Mouse (Mus musculus): ENCODE results near the gene Ankrd6. TPM values are rescaled to one million over a fixed set of nuclear protein-coding genes. Genes with fewer than 3 reads are reported as not detected.

The Ankrd6 gene
- polyA plus RNA-seq, 1 experiment: not detected

- Histone ChIP-seq H3K4me3 (ENCODE audit: insufficient read depth, low read depth, low read length) (no peak overlapping the region), H3K4me1 (ENCODE audit: control insufficient read depth, insufficient read depth, low read length) (peaks cover 34% of the 10 kb centered on the region), H3K27ac (ENCODE audit: insufficient read depth, low read depth, low read length) (peak overlapping the region; percentile 79)
- no peak for TF ChIP-seq POLR2A (IDR thresholded peaks at IDR 0.05; ENCODE audit: insufficient read depth, low read depth, low read length)
- TF ChIP-seq CTCF (IDR thresholded peaks at IDR 0.05; ENCODE audit: insufficient read depth, low read depth, low read length): no peak
- 20% methylated on average over 8 of the region's 8 CpGs for WGBS
Measured at GRCm38 (mm10) chr4:32915928-32916327, 34.7 kb downstream of the Ankrd6 start.

GRCm38 (mm10) chr4:32909996-32910395, 40.6 kb downstream of the Ankrd6 start:
- H3K4me3 ChIP-seq (ENCODE audit: insufficient read depth, low read depth, low read length): no peak overlapping the region
- 79% methylated on average over 1 of the region's 1 CpGs for WGBS
- H3K27ac ChIP-seq (ENCODE audit: insufficient read depth, low read depth, low read length): no peak overlapping the region
- no peak for TF ChIP-seq POLR2A (IDR thresholded peaks at IDR 0.05; ENCODE audit: insufficient read depth, low read depth, low read length)
- no peak for TF ChIP-seq CTCF (IDR thresholded peaks at IDR 0.05; ENCODE audit: insufficient read depth, low read depth, low read length)
- peaks cover 18% of the 10 kb centered on the region for H3K4me1 ChIP-seq (ENCODE audit: control insufficient read depth, insufficient read depth, low read length)

GRCm38 (mm10) chr4:32909241-32909979, 41.2 kb downstream of the Ankrd6 start:
- WGBS: 73% methylated on average over 3 of the region's 3 CpGs
- no peak overlapping the region for H3K4me3 ChIP-seq (ENCODE audit: insufficient read depth, low read depth, low read length)
- H3K4me1 ChIP-seq (ENCODE audit: control insufficient read depth, insufficient read depth, low read length): peaks cover 16% of the 10 kb centered on the region
- H3K27ac ChIP-seq (ENCODE audit: insufficient read depth, low read depth, low read length): no peak overlapping the region
- no peak for TF ChIP-seq POLR2A (IDR thresholded peaks at IDR 0.05; ENCODE audit: insufficient read depth, low read depth, low read length)
- no peak for TF ChIP-seq CTCF (IDR thresholded peaks at IDR 0.05; ENCODE audit: insufficient read depth, low read depth, low read length)

GRCm38 (mm10) chr4:32907631-32908030, 43.0 kb downstream of the Ankrd6 start:
- H3K27ac ChIP-seq (ENCODE audit: insufficient read depth, low read depth, low read length): no peak overlapping the region
- WGBS: 71% methylated on average over 3 of the region's 3 CpGs
- TF ChIP-seq CTCF (IDR thresholded peaks at IDR 0.05; ENCODE audit: insufficient read depth, low read depth, low read length) (no peak), POLR2A (IDR thresholded peaks at IDR 0.05; ENCODE audit: insufficient read depth, low read depth, low read length) (no peak)
- peaks cover 8% of the 10 kb centered on the region for H3K4me1 ChIP-seq (ENCODE audit: control insufficient read depth, insufficient read depth, low read length)
- H3K4me3 ChIP-seq (ENCODE audit: insufficient read depth, low read depth, low read length): no peak overlapping the region

GRCm38 (mm10) chr4:32906627-32907026, 44.0 kb downstream of the Ankrd6 start:
- TF ChIP-seq CTCF (IDR thresholded peaks at IDR 0.05; ENCODE audit: insufficient read depth, low read depth, low read length) (no peak), POLR2A (IDR thresholded peaks at IDR 0.05; ENCODE audit: insufficient read depth, low read depth, low read length) (no peak)
- 40% methylated on average over 6 of the region's 6 CpGs for WGBS

GRCm38 (mm10) chr4:32905913-32906312, 44.7 kb downstream of the Ankrd6 start:
- no peak for TF ChIP-seq POLR2A (IDR thresholded peaks at IDR 0.05; ENCODE audit: insufficient read depth, low read depth, low read length)
- no peak for TF ChIP-seq CTCF (IDR thresholded peaks at IDR 0.05; ENCODE audit: insufficient read depth, low read depth, low read length)
- 83% methylated on average over 2 of the region's 2 CpGs for WGBS
- Histone ChIP-seq H3K4me1 (ENCODE audit: control insufficient read depth, insufficient read depth, low read length) (peaks cover 8% of the 10 kb centered on the region), H3K4me3 (ENCODE audit: insufficient read depth, low read depth, low read length) (no peak overlapping the region), H3K27ac (ENCODE audit: insufficient read depth, low read depth, low read length) (no peak overlapping the region)

More at GRCm38 (mm10) chr4:32906627-32907026, 44.0 kb downstream of the Ankrd6 start:
- H3K4me3 ChIP-seq (ENCODE audit: insufficient read depth, low read depth, low read length): no peak overlapping the region
- peaks cover 8% of the 10 kb centered on the region for H3K4me1 ChIP-seq (ENCODE audit: control insufficient read depth, insufficient read depth, low read length)
- H3K27ac ChIP-seq (ENCODE audit: insufficient read depth, low read depth, low read length): no peak overlapping the region

- Histone ChIP-seq H3K4me1 (ENCODE audit: control insufficient read depth, insufficient read depth, low read length) (peaks cover 8% of the 10 kb centered on the region), H3K27ac (ENCODE audit: insufficient read depth, low read depth, low read length) (0 out of 2 replicates have a peak overlapping the region, but pooled peaks have one; percentile 3), H3K4me3 (ENCODE audit: insufficient read depth, low read depth, low read length) (no peak overlapping the region)
- no peak for TF ChIP-seq POLR2A (IDR thresholded peaks at IDR 0.05; ENCODE audit: insufficient read depth, low read depth, low read length)
- TF ChIP-seq CTCF (IDR thresholded peaks at IDR 0.05; ENCODE audit: insufficient read depth, low read depth, low read length): no peak
- WGBS: 76% methylated on average over 2 of the region's 2 CpGs
Measured at GRCm38 (mm10) chr4:32905381-32905780, 45.3 kb downstream of the Ankrd6 start.

- no peak for TF ChIP-seq POLR2A (IDR thresholded peaks at IDR 0.05; ENCODE audit: insufficient read depth, low read depth, low read length)
- Histone ChIP-seq H3K27ac (ENCODE audit: insufficient read depth, low read depth, low read length) (no peak overlapping the region), H3K4me1 (ENCODE audit: control insufficient read depth, insufficient read depth, low read length) (peaks cover 10% of the 10 kb centered on the region), H3K4me3 (ENCODE audit: insufficient read depth, low read depth, low read length) (no peak overlapping the region)
- WGBS: 56% methylated on average over 7 of the region's 7 CpGs
Measured at GRCm38 (mm10) chr4:32903826-32904225, 46.8 kb downstream of the Ankrd6 start.

- WGBS: 25% methylated on average over 4 of the region's 4 CpGs
- TF ChIP-seq POLR2A (IDR thresholded peaks at IDR 0.05; ENCODE audit: insufficient read depth, low read depth, low read length): no peak
- no peak for TF ChIP-seq CTCF (IDR thresholded peaks at IDR 0.05; ENCODE audit: insufficient read depth, low read depth, low read length)
- Histone ChIP-seq H3K4me3 (ENCODE audit: insufficient read depth, low read depth, low read length) (no peak overlapping the region), H3K27ac (ENCODE audit: insufficient read depth, low read depth, low read length) (0 out of 2 replicates have a peak overlapping the region, but pooled peaks have one; percentile 17), H3K4me1 (ENCODE audit: control insufficient read depth, insufficient read depth, low read length) (peaks cover 13% of the 10 kb centered on the region)
Measured at GRCm38 (mm10) chr4:32899051-32899450, 51.6 kb downstream of the Ankrd6 start.
